Comparison of ENCODE assay signal across 20 mouse cellular contexts in genomic region chr11:64667521-64667920, GRCm38 (mm10).
"Had no signal": no experiment of that assay in that cellular context is flagged by ENCODE, and none has a peak within 500 bp of the region (broad histone marks: within the 10 kb centered on the region; RNA-seq: fewer than 3 reads in every experiment).

No protein-coding gene starts in this region.

- H3K4me1 ChIP-seq: liver, embryonic 13.5 days; megakaryocyte, embryonic 14.5 days; neural tube, embryonic 12.5 days had no signal

- H3K36me3 ChIP-seq: liver, embryonic 13.5 days; midbrain, embryonic 12.5 days; midbrain, embryonic 15.5 days; neural tube, embryonic 12.5 days; neural tube, embryonic 15.5 days had no signal

- H3K27ac ChIP-seq: kidney, postnatal 0 days; layer of hippocampus, adult 2 months; left cerebral cortex, adult 2 months; liver, embryonic 13.5 days; midbrain, embryonic 12.5 days; midbrain, embryonic 15.5 days; neural tube, embryonic 12.5 days; neural tube, embryonic 15.5 days had no signal

- ATAC-seq: midbrain, embryonic 15.5 days had no signal

- H3K9ac ChIP-seq: liver, embryonic 13.5 days; midbrain, embryonic 12.5 days; midbrain, embryonic 15.5 days; neural tube, embryonic 12.5 days; neural tube, embryonic 15.5 days had no signal

- H3K9me3 ChIP-seq: liver, embryonic 13.5 days; midbrain, embryonic 12.5 days; midbrain, embryonic 15.5 days; neural tube, embryonic 12.5 days; neural tube, embryonic 15.5 days had no signal

- H3K4me3 ChIP-seq: layer of hippocampus, adult 2 months; left cerebral cortex, adult 2 months; liver, embryonic 13.5 days; megakaryocyte, embryonic 14.5 days; midbrain, embryonic 12.5 days; midbrain, embryonic 15.5 days; neural tube, embryonic 12.5 days; neural tube, embryonic 15.5 days had no signal

- H3K4me2 ChIP-seq: liver, embryonic 13.5 days; midbrain, embryonic 12.5 days; midbrain, embryonic 15.5 days; neural tube, embryonic 12.5 days; neural tube, embryonic 15.5 days had no signal

- DNase-seq: kidney, adult 2 months; kidney, postnatal 25 days; layer of hippocampus, adult 9-11 months; liver, embryonic 13.5 days; lung, adult 2 months; lung, postnatal 36 days; right cerebral cortex, adult 18-20 months; right cerebral cortex, postnatal 14 days; right cerebral cortex, postnatal 4 days; spleen, adult 18-20 months; thymus, adult 18-20 months; thymus, postnatal 4 days had no signal

- H3K27me3 ChIP-seq: liver, embryonic 13.5 days; midbrain, embryonic 12.5 days; midbrain, embryonic 15.5 days; neural tube, embryonic 12.5 days; neural tube, embryonic 15.5 days had no signal
